Mouse (Mus musculus) spleen, adult 2 months (tissue): ENCODE results near the gene Kcnf1. TPM values are rescaled to one million over a fixed set of nuclear protein-coding genes. Genes with fewer than 3 reads are reported as not detected.
"Not testable (repeated sequence)": the region's sequence is repeated elsewhere in the genome, so short reads cannot be mapped to it uniquely, and the experiment has no call there.

Experiments
- DNase-seq, 2 experiments: peaks; one replicate each; pipeline versions ENCODE4 v3.0.0 to v3.0.0-alpha.2; 2012 to 2021; ENCODE audit warnings: low spot score in 2 of 2, low read depth in 1 of 2
- H3K27ac ChIP-seq: fragments of 200-500 bp; 2 replicates; pipeline ENCODE4 v1.5.1; 2012; ENCODE audit warnings: low read length, inconsistent platforms; ENCODE audit not compliant: insufficient read depth
- H3K27me3 ChIP-seq: fragments of 200-500 bp; 2 replicates; pipeline ENCODE4 v1.6.1; 2012; ENCODE audit warnings: mild to moderate bottlenecking, moderate library complexity, low read length, inconsistent platforms; ENCODE audit not compliant: control insufficient read depth, insufficient read depth
- H3K36me3 ChIP-seq: fragments of 200-500 bp; 2 replicates; pipeline ENCODE4 v1.6.1; 2012; ENCODE audit warnings: mild to moderate bottlenecking, low read length, inconsistent platforms; ENCODE audit not compliant: control insufficient read depth, insufficient read depth
- H3K4me1 ChIP-seq: fragments of 200-500 bp; 2 replicates; pipeline ENCODE4 v1.6.1; 2011; ENCODE audit warnings: inconsistent platforms; ENCODE audit not compliant: control insufficient read depth, insufficient read depth, insufficient read length
- H3K4me3 ChIP-seq: fragments of 200-500 bp; 2 replicates; pipeline ENCODE4 v1.5.1; 2011; ENCODE audit warnings: mild to moderate bottlenecking, inconsistent platforms; ENCODE audit not compliant: insufficient read depth, insufficient read length; ENCODE audit errors: extremely low read depth
- CTCF ChIP-seq: fragments of 200-500 bp; IDR thresholded peaks from 2 replicates; pipeline ENCODE4 v1.5.1; 2011; ENCODE audit warnings: mild to moderate bottlenecking, inconsistent platforms; ENCODE audit not compliant: insufficient read depth, insufficient read length, insufficient replicate concordance; ENCODE audit errors: extremely low read depth
- POLR2A ChIP-seq: fragments of 200-500 bp; IDR thresholded peaks from 2 replicates; pipeline ENCODE4 v1.6.1; 2011; ENCODE audit warnings: low read depth, low read length, inconsistent platforms
- WGBS: fragments of 180-500 bp; shearing (Covaris S2); methylation state at CpG from one replicate; pipeline ENCODE4 v1.1.7; 2018; 5-methylcytosine and 5-hydroxymethylcytosine counted together
- polyA plus RNA-seq: library from polyadenylated mRNA; depleted of rRNA; stranded (reverse); fragments of >200 nt; gene quantifications from 2 replicates; pipeline ENCODE4 v1.2.3, GENCODE M21; 2012; rRNA removed

Kcnf1 gene
- polyA plus RNA-seq, 1 experiment: 0.28 TPM

DNA sequence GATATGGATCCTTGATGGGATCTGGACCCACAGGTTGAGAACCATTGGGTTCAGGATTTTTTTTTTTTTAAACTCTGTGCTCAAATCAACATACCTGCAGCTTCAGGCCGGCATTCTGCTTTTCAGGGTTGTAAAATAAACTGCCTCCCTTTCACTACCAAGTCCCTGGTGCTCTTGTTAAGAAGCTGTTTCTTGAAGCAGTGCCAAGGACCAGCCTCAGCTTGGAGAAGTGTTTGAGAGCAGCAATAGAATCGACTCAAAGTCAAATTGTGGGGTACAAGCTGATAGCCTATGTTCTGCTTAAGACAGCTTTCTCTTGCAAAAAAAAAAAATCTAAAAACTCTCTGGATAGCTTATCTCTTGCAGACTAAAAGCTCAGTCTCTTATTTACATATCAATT is 34.9 kb downstream of the Kcnf1 start:
- no peaks in the 10 kb centered on the region for H3K27me3 ChIP-seq
- no peak overlapping the region for H3K27ac ChIP-seq
- no peak for TF ChIP-seq POLR2A
- TF ChIP-seq CTCF: no peak
- no peaks in the 10 kb centered on the region for H3K4me1 ChIP-seq
- no peak overlapping the region for H3K4me3 ChIP-seq
- no peaks in the 10 kb centered on the region for H3K36me3 ChIP-seq
- WGBS: 37% methylated on average over 2 of the region's 2 CpGs
- DNase-seq: no peak

DNA sequence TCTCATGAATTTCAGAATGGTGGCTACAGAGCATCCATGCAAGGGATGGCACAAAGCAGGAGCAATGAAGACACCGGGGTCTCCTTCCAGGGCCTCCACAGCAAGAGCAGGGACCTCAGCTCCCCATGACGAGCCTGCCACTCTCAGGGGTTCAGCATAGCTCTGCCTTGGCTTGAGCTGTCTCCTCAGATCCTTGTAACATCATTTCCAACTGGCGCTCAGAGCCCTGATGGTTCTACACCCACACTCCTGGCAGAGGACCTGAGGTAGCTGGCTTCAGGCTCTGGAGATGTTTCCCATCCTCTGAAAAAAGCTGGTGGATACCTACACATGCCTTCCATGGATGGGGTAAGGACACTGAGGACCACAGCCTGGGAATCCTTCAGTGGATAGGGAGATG is 36.3 kb downstream of the Kcnf1 start:
- no peak overlapping the region for H3K4me3 ChIP-seq
- no peaks in the 10 kb centered on the region for H3K27me3 ChIP-seq
- H3K36me3 ChIP-seq: no peaks in the 10 kb centered on the region
- DNase-seq: no peak
- no peak for TF ChIP-seq CTCF
- no peak for TF ChIP-seq POLR2A
- H3K27ac ChIP-seq: no peak overlapping the region
- WGBS: 77% methylated on average over 3 of the region's 3 CpGs
- H3K4me1 ChIP-seq: no peaks in the 10 kb centered on the region

DNA sequence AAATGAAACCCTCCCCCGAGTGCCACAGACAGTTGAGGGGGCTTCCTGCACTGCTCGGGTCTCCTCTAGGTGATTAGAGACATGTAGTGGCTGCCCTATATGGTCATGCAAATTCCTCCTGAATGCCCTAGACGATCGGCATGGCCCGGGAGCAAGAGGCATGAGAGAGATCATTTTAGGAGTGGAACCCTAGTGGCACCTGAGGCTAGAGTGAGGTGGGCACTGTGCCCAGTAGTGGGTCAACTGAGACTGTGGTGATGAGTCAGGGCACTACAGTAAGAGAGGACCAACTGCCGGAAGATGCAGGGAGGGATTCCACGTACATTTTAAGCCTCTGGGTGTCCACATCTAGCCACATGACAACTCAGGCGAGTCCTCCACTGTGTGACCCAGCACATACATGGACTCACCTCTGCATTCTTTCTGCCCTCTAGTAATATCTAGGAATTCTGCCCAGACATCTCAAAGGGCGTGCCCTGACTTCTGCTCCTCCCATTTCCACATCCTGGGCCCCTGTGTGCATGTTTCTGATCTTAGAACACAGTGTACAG is 42.1 kb downstream of the Kcnf1 start:
- TF ChIP-seq CTCF (no peak), POLR2A (no peak)
- Histone ChIP-seq H3K27me3 (no peaks in the 10 kb centered on the region), H3K4me1 (no peaks in the 10 kb centered on the region), H3K36me3 (no peaks in the 10 kb centered on the region), H3K4me3 (no peak overlapping the region), H3K27ac (no peak overlapping the region)
- DNase-seq: no peak
- 69% methylated on average over 9 of the region's 9 CpGs for WGBS

DNA sequence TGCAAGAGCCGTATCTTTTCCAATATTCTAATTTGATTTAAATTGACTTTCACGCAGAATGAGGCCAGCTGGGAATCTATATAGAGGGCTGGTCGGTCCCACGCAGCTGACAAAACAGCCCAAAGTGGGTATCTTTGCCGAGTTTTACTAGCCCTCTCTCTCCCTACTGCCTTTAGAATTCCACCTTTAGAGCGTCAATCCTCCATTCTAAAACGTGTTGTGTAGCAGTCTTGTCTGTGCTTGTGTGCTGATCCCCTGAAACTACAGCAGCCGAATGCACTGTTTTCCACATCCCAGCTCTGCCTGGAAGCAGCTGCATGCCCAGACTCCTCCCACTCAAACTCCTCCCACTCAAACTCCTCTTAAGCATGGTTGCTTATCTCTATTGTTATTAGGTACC is 44.4 kb downstream of the Kcnf1 start:
- 84% methylated on average over 8 of the region's 8 CpGs for WGBS
- no peak for TF ChIP-seq CTCF
- TF ChIP-seq POLR2A: no peak
- Histone ChIP-seq H3K36me3 (no peaks in the 10 kb centered on the region), H3K4me1 (no peaks in the 10 kb centered on the region), H3K4me3 (no peak overlapping the region), H3K27me3 (no peaks in the 10 kb centered on the region), H3K27ac (no peak overlapping the region)
- DNase-seq: no peak

DNA sequence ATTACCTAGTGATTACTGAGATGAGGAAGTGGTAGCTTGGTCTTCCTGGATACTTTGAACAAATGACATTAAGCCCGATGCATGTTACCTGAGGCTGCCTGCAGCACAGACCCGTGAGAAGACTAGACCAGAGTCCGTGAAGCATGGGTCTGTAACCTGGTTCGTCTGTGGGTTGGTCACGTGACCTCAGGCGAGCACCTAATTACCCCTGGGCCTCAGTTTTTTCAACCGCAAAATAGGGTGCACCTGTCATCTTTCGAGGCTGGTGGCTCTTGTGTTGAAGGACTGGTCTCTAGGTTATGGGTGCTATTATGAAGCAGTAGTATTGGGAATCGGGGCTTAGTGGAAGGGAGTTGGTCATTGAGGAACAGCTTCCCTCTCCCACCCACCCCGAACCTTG is 45.1 kb downstream of the Kcnf1 start:
- 85% methylated on average over 10 of the region's 10 CpGs for WGBS
- DNase-seq: no peak
- no peaks in the 10 kb centered on the region for H3K4me1 ChIP-seq

DNA sequence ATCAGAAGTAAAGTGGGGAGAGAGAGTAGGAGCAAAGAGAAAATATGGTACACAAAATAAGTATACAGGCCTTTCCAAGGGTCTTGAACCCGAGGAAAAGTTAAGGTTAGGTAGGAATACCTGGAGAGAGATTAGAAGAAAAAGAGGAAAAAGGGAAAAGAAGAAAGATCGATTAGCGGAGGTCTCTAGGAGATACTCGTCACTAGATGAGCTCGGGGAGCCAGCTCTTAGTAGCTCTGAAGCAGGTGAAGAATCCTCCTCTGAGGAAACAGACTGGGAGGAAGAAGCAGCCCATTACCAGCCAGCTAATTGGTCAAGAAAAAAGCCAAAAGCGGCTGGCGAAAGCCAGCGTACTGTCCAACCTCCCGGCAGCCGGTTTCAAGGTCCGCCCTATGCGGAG is 53.8 kb downstream of the Kcnf1 start:
- not testable (repeated sequence) for H3K36me3 ChIP-seq, H3K4me1 ChIP-seq, H3K4me3 ChIP-seq, H3K27me3 ChIP-seq, H3K27ac ChIP-seq
- 94% methylated on average over 11 of the region's 12 CpGs for WGBS
- DNase-seq: peak in 1 of 2 experiments; percentile 7

More for the DNA sequence above, 45.1 kb downstream of the Kcnf1 start:
- Histone ChIP-seq H3K36me3 (no peaks in the 10 kb centered on the region), H3K4me3 (no peak overlapping the region), H3K27me3 (no peaks in the 10 kb centered on the region), H3K27ac (no peak overlapping the region)
- no peak for TF ChIP-seq POLR2A
- TF ChIP-seq CTCF: no peak

Other genes with a start within 250 kb of the Kcnf1 start
- gene Pqlc3, start 176.5 kb downstream of the Kcnf1 start, polyA plus RNA-seq: 42.5 and 86.2 TPM in 2 replicates
- gene 2410004P03Rik, start 165.2 kb downstream of the Kcnf1 start, polyA plus RNA-seq: 0.07 and 0.32 TPM in 2 replicates
- 28.1 and 32.6 TPM in 2 replicates for gene Pdia6, start 89.7 kb upstream of the Kcnf1 start, polyA plus RNA-seq
- gene Atp6v1c2, start 152.5 kb upstream of the Kcnf1 start, polyA plus RNA-seq: not detected in 2 replicates
- 2.9 and 3.2 TPM in 2 replicates for gene Nol10, start 171.6 kb upstream of the Kcnf1 start, polyA plus RNA-seq